19 mouse cellular contexts compared by ENCODE assay signal in genomic region chr3:116601005-116601404, GRCm38 (mm10). TPM values are rescaled to one million over a fixed set of nuclear protein-coding genes. Genes with fewer than 3 reads are reported as not detected.
"Had no signal": no experiment of that assay in that cellular context is flagged by ENCODE, and none has a peak within 500 bp of the region (broad histone marks: within the 10 kb centered on the region; RNA-seq: fewer than 3 reads in every experiment).

No protein-coding gene starts in this region.

- DNase-seq: liver, embryonic 13.5 days; lung, embryonic 14.5 days; lung, postnatal 14 days; lung, postnatal 36 days; retina, postnatal 1 day; right cerebral cortex, adult 18-20 months; right cerebral cortex, postnatal 25 days; thymus, adult 2 months; thymus, postnatal 25 days; thymus, postnatal 4 days had no signal

- H3K4me3 ChIP-seq: liver, embryonic 13.5 days; liver, embryonic 15.5 days; midbrain, embryonic 13.5 days; midbrain, embryonic 15.5 days; neural tube, embryonic 13.5 days; neural tube, embryonic 15.5 days; stomach, embryonic 15.5 days had no signal

- ATAC-seq: midbrain, embryonic 13.5 days; midbrain, embryonic 15.5 days had no signal

- H3K4me1 ChIP-seq: stomach, embryonic 15.5 days had no signal

RNA-seq across cellular contexts. Expression of gene Lrrc39, which starts 38.2 kb away (rescaled TPM):
- total RNA-seq: midbrain, postnatal 0 days; monocyte, adult 5-6 weeks had no signal
- polyA plus RNA-seq: testis, adult 2 months had no signal
